Mouse (Mus musculus) C2C12 (cell line): ENCODE data around the gene Cib1. TPM values are rescaled to one million over a fixed set of nuclear protein-coding genes. Genes with fewer than 3 reads are reported as not detected.

ENCODE experiments used
- H3K27me3 ChIP-seq: one replicate; pipeline ENCODE4 v1.6.1; 2011; ENCODE audit not compliant: control insufficient read depth, insufficient read depth, insufficient read length
- H3K36me3 ChIP-seq: one replicate; pipeline ENCODE4 v1.6.1; 2011; ENCODE audit not compliant: control insufficient read depth, insufficient read depth
- H3K4me3 ChIP-seq: one replicate; pipeline ENCODE4 v1.5.1; 2011; ENCODE audit warnings: mild to moderate bottlenecking, control low read depth; ENCODE audit not compliant: poor library complexity, insufficient read depth, severe bottlenecking
- H3K79me2 ChIP-seq: one replicate; pipeline ENCODE4 v1.6.1; 2011; ENCODE audit not compliant: control insufficient read depth, insufficient read depth
- H3K79me3 ChIP-seq: one replicate; pipeline ENCODE4 v1.6.1; 2011; ENCODE audit warnings: low read depth, control low read depth
- H3ac ChIP-seq: one replicate; pipeline ENCODE3; 2011; ENCODE audit warnings: low read depth; ENCODE audit not compliant: control insufficient read depth, insufficient read length
- CEBPB ChIP-seq: IDR thresholded peaks from one replicate; pipeline ENCODE4 v1.6.1; 2011; ENCODE audit warnings: low read depth, mild to moderate bottlenecking, control low read depth, moderate library complexity
- CTCF ChIP-seq: IDR thresholded peaks from one replicate; pipeline ENCODE4 v1.5.1; 2011; ENCODE audit not compliant: control insufficient read depth, insufficient read depth, insufficient read length
- FOSL1 ChIP-seq: IDR thresholded peaks from one replicate; pipeline ENCODE4 v1.8.0; 2011; ENCODE audit warnings: mild to moderate bottlenecking, low read length; ENCODE audit not compliant: poor library complexity, insufficient read depth, severe bottlenecking
- MAX ChIP-seq: IDR thresholded peaks from one replicate; pipeline ENCODE4 v1.6.1; 2011; ENCODE audit warnings: mild to moderate bottlenecking, control low read depth
- MYOD1 ChIP-seq: IDR thresholded peaks from one replicate; pipeline ENCODE4 v1.6.1; 2011; ENCODE audit warnings: low read depth; ENCODE audit not compliant: control insufficient read depth, insufficient read length
- MYOG ChIP-seq: IDR thresholded peaks from one replicate; pipeline ENCODE4 v1.6.1; 2011; ENCODE audit not compliant: control insufficient read depth, insufficient read length; ENCODE audit errors: extremely low read depth
- USF1 ChIP-seq: IDR thresholded peaks from one replicate; pipeline ENCODE4 v1.6.1; 2011; ENCODE audit warnings: low read depth, mild to moderate bottlenecking, control low read depth, moderate library complexity
- polyA plus RNA-seq: library from polyadenylated mRNA; unstranded; fragments of >200 nt; fragmentation: generic; extraction: Trizol; gene quantifications from one replicate; pipeline ENCODE4 v1.2.1, GENCODE M21; 2012; ENCODE audit warnings: missing spikeins

Cib1 gene
- polyA plus RNA-seq, 1 experiment, result 131 TPM

DNA sequence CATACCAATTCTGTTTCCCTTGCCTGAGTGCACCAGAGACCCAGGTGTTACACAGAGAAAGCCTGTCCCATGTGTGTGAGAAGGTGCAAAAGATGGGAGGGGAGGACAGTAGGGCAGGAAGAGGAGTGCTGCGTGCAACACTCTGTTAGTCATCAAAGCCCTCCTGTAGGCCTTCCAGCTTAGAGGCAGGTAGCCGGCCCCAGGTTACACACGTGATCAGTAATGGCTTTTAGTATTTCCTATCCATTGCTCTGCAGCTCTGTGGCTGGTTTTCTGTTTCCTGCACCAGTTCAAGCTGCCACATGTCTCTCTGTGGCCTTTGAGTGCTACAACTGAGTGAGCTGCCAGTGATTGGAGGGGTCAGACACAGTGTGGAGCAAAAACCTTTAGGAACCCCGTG is 28.3 kb downstream of the Cib1 start:
- peaks cover 96% of the 10 kb centered on the region for H3K79me3 ChIP-seq
- no peaks in the 10 kb centered on the region for H3K27me3 ChIP-seq
- no peak overlapping the region for H3ac ChIP-seq
- no peak for TF ChIP-seq MAX
- TF ChIP-seq USF1, result no peak
- TF ChIP-seq CEBPB, result no peak
- TF ChIP-seq FOSL1, result no peak
- TF ChIP-seq CTCF, result no peak
- TF ChIP-seq MYOG, result no peak
- TF ChIP-seq MYOD1, result no peak
- H3K79me2 ChIP-seq, result peaks cover 100% of the 10 kb centered on the region
- H3K4me3 ChIP-seq, result no peak overlapping the region
- H3K36me3 ChIP-seq, result peaks cover 30% of the 10 kb centered on the region

DNA sequence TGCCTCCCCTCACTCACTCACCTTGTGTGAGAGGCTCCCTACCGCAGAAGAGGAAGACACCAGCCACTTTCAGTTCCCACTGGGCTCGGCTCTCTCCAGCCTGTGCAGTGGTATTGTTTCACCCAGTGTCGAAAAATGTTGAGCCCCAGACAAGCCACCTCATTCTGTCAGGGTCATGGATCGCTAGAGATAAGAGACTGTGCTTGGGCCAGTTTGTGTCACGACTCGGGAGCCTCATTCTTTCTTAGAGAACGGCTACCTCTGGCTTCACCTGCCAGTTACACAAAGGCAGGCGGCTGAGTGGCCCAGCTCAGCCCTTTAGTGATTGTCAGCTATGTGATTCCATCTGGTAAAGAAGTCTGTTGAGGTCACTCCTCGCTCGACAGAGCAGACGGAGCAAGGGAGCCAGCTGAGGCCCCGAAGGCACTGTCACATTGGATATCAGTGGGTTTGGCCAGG is 28.9 kb downstream of the Cib1 start:
- no peak for TF ChIP-seq FOSL1
- no peak for TF ChIP-seq MYOG
- TF ChIP-seq CTCF, result no peak
- no peak for TF ChIP-seq MAX
- TF ChIP-seq MYOD1, result no peak
- no peak for TF ChIP-seq USF1
- no peak for TF ChIP-seq CEBPB
- peaks cover 100% of the 10 kb centered on the region for H3K79me2 ChIP-seq
- H3K27me3 ChIP-seq, result no peaks in the 10 kb centered on the region
- peaks cover 97% of the 10 kb centered on the region for H3K79me3 ChIP-seq
- peaks cover 30% of the 10 kb centered on the region for H3K36me3 ChIP-seq
- H3K4me3 ChIP-seq, result no peak overlapping the region
- no peak overlapping the region for H3ac ChIP-seq

DNA sequence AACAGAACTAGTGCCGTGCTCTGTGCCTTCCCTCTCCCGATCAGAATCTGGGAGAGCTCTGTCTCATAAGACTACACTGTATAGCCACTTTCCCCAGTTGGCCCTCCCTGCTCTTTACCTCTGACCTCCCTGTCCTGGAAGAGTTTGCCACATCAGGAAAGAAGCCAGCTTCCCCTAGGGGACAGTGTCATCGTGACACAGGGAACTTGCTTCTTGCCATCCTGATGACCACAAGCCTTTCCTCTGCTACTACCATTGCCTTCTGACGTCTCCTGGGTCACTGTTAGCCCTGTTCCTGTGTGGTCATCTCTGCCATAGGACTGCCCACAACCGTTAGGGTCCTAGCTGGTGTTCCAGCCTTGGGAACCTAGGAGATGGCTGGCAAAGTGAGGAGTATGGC is 29.7 kb downstream of the Cib1 start:
- H3K79me2 ChIP-seq, result peaks cover 96% of the 10 kb centered on the region
- H3ac ChIP-seq, result no peak overlapping the region
- peaks cover 90% of the 10 kb centered on the region for H3K79me3 ChIP-seq
- H3K27me3 ChIP-seq, result no peaks in the 10 kb centered on the region
- no peak for TF ChIP-seq MYOD1
- TF ChIP-seq CEBPB, result no peak
- TF ChIP-seq FOSL1, result no peak
- TF ChIP-seq MYOG, result no peak
- TF ChIP-seq MAX, result no peak
- no peak for TF ChIP-seq USF1
- no peak for TF ChIP-seq CTCF
- peaks cover 30% of the 10 kb centered on the region for H3K36me3 ChIP-seq
- H3K4me3 ChIP-seq, result no peak overlapping the region

DNA sequence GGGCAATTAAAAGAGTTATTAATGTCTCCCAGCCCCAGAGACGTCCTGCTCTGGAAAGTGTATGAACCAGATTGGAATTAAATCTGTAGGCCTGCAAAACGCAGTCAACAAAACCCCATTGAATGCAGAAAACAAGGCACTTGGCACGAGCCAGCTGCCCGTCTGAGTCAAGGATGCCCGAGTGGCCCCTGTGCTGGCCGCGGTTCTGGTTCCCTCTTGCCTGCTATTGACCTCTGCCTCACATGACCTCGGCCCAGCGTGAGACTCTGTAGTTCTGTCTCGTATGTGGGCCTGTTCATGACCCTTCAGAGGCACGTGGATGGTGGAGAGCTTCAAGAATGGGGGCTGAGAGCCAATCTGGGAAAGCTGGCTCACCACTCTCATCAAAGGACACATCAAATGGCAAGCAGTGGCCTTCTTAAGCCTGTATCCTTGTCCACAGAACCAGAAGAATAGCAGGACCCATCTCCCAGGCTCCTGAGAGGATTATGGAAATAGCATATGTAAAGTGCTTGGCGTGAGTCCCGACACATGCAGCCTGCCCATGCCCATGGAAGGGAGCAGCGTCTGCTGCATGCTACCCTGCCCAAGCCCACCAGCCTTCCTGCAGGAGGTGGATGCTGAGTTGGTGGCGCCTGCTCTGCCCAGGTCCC is 30.6 kb downstream of the Cib1 start:
- Histone ChIP-seq H3K36me3 (peaks cover 30% of the 10 kb centered on the region), H3ac (no peak overlapping the region), H3K4me3 (no peak overlapping the region), H3K27me3 (no peaks in the 10 kb centered on the region), H3K79me2 (peaks cover 93% of the 10 kb centered on the region), H3K79me3 (peaks cover 82% of the 10 kb centered on the region)
- TF ChIP-seq CEBPB, result no peak
- TF ChIP-seq MYOG, result no peak
- TF ChIP-seq FOSL1, result no peak
- TF ChIP-seq CTCF, result no peak
- TF ChIP-seq MAX, result no peak
- no peak for TF ChIP-seq USF1

DNA sequence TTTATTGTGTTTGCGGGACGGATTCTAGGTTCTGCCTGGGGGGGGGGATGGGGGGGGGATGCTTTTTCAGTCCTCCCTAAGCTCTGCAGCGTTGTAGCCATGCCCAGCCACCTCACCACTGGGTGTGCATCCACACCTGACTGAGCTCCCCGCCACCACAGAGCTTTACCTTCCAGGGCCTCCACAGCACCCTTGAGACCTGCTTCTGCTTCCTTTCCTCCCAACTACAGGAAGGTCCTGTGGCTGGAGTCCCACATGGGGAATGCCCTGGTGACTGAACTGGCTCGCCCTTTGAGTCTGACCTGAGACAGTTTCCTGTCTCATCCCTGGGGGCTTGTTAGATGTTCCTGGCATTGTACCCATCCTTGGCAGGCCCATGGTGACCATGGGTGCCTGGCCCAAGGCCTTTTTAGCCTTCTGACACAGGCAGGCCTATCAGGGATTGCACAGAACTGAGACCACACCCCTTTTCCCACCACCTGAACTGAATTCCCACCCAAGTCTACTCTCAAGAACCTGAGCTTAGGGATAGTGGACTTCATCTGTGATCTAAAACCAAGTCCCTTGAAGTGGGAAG is 31.6 kb downstream of the Cib1 start:
- TF ChIP-seq MYOD1, result no peak
- TF ChIP-seq CTCF, result no peak
- TF ChIP-seq MYOG, result no peak
- no peak for TF ChIP-seq CEBPB
- Histone ChIP-seq H3K79me2 (peaks cover 93% of the 10 kb centered on the region), H3K79me3 (peaks cover 76% of the 10 kb centered on the region), H3K4me3 (no peak overlapping the region), H3K27me3 (no peaks in the 10 kb centered on the region), H3ac (no peak overlapping the region), H3K36me3 (peaks cover 30% of the 10 kb centered on the region)

DNA sequence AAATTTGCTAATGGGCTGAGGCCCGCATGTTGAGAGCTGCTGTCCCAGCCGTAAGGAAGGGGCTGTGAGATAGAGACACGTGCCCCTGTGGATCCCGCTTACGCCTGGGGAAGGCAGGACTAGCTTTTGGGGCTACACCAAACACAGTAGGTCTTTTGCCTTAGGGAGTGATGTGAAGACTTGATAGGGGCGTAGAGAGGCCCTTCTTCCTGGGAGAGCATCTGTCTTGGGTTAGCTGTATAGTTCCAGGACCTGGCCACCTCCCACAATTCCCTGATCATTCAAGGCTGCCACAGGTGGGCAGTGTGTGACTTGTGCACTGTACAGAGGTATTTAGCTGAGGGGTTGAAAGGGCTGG is 32.0 kb downstream of the Cib1 start:
- Histone ChIP-seq H3K4me3 (no peak overlapping the region), H3K27me3 (no peaks in the 10 kb centered on the region), H3K79me2 (peaks cover 91% of the 10 kb centered on the region), H3K36me3 (peaks cover 30% of the 10 kb centered on the region), H3K79me3 (peaks cover 71% of the 10 kb centered on the region), H3ac (no peak overlapping the region)
- no peak for TF ChIP-seq MYOG
